Mouse (Mus musculus) heart, embryonic 14.5 days (tissue): ENCODE measurements around the gene Mapk3. TPM values are rescaled to one million over a fixed set of nuclear protein-coding genes. Genes with fewer than 3 reads are reported as not detected.
A peak's percentile ranks its signal among the peaks of the same experiment; 100 is the strongest.

Experiments
- ATAC-seq: fragments of 200-750 bp; cut with Nextera tagmentation; 2 replicates; pipeline ENCODE4 v1.8.0; 2017; ENCODE audit warnings: low read depth, moderate TSS enrichment; ENCODE audit not compliant: insufficient number of reproducible peaks, insufficient read depth, low FRiP score
- H3K27ac ChIP-seq, 2 experiments: fragments of 200-500 bp in 1 of 2; fragments of 300-500 bp in 1 of 2; sonication (generic) in 1 of 2; replicated peaks in 1 of 2; 2 replicates each; pipeline ENCODE4 v1.5.1; 2012 to 2014; ENCODE audit warnings: low read depth in 2 of 2, low read length in 2 of 2, control low read depth in 1 of 2, mild to moderate bottlenecking in 1 of 2, mixed read lengths in 1 of 2; ENCODE audit not compliant: control insufficient read depth in 1 of 2, insufficient read depth in 1 of 2
- H3K27me3 ChIP-seq: fragments of 300-500 bp; sonication (generic); 2 replicates; pipeline ENCODE4 v1.6.1; 2014; ENCODE audit warnings: mild to moderate bottlenecking, low read length, control low read depth; ENCODE audit not compliant: control insufficient read depth, insufficient read depth
- H3K36me3 ChIP-seq: fragments of 300-500 bp; sonication (generic); 2 replicates; pipeline ENCODE4 v1.6.1; 2014; ENCODE audit warnings: mild to moderate bottlenecking, control low read depth, low read length, mixed read lengths; ENCODE audit not compliant: control insufficient read depth, insufficient read depth
- H3K4me1 ChIP-seq, 2 experiments: fragments of 200-500 bp in 1 of 2; fragments of 300-500 bp in 1 of 2; sonication (generic) in 1 of 2; 2 replicates each; pipeline ENCODE4 v1.6.1; 2012 to 2014; ENCODE audit warnings: low read length in 2 of 2, control low read depth in 1 of 2, mixed read lengths in 1 of 2; ENCODE audit not compliant: control insufficient read depth in 2 of 2, insufficient read depth in 2 of 2
- H3K4me2 ChIP-seq: fragments of 300-500 bp; sonication (generic); 2 replicates; pipeline ENCODE4 v1.6.1; 2014; ENCODE audit warnings: mild to moderate bottlenecking, low read length
- H3K4me3 ChIP-seq, 2 experiments: fragments of 200-500 bp in 1 of 2; fragments of 300-500 bp in 1 of 2; sonication (generic) in 1 of 2; 2 replicates each; pipeline ENCODE4 v1.5.1; 2012 to 2014; ENCODE audit warnings: low read length in 2 of 2, mild to moderate bottlenecking in 2 of 2, control low read depth in 1 of 2, low read depth in 1 of 2, moderate library complexity in 1 of 2; ENCODE audit not compliant: control insufficient read depth in 1 of 2, insufficient read depth in 1 of 2
- H3K9ac ChIP-seq: fragments of 300-500 bp; sonication (generic); 2 replicates; pipeline ENCODE4 v1.6.1; 2014; ENCODE audit warnings: mild to moderate bottlenecking, low read length
- H3K9me3 ChIP-seq: fragments of 300-500 bp; sonication (generic); 2 replicates; pipeline ENCODE4 v1.6.1; 2016; ENCODE audit warnings: low read length, control low read depth; ENCODE audit not compliant: control insufficient read depth
- WGBS: fragments of 180-500 bp; shearing (Covaris S2); extraction: QIAGEN DNeasy Blood & Tissue Kit; methylation state at CpG from one replicate; pipeline ENCODE4 v1.1.7; 2014; 5-methylcytosine and 5-hydroxymethylcytosine counted together
- polyA plus RNA-seq: library from polyadenylated mRNA; unstranded; fragments of >200 nt; fragmentation: Nextera tagmentation; extraction: Ambion mirVana; gene quantifications from 2 replicates; pipeline ENCODE4 v1.2.1, GENCODE M21; 2014

Gene Mapk3
- polyA plus RNA-seq, 1 experiment from 2014 or later: 57.3 TPM

- 85% methylated on average over 8 of the region's 8 CpGs for WGBS
Measured at GRCm38 (mm10) chr7:126767001-126767400, 7.6 kb downstream of the Mapk3 start.

GRCm38 (mm10) chr7:126770784-126771183 is 11.4 kb downstream of the Mapk3 start:
- ATAC-seq: no peak
- Histone ChIP-seq H3K27ac (no peak overlapping the region), H3K36me3 (peaks cover 77% of the 10 kb centered on the region), H3K4me3 (no peak overlapping the region), H3K4me1 (peaks cover under 1% of the 10 kb centered on the region in 2 experiments; a peak in 2 of 4 replicates), H3K9ac (no peak overlapping the region), H3K27me3 (no peaks in the 10 kb centered on the region), H3K4me2 (no peak overlapping the region), H3K9me3 (no peaks in the 10 kb centered on the region)
- 81% methylated on average over 12 of the region's 12 CpGs for WGBS

More at GRCm38 (mm10) chr7:126767001-126767400, 7.6 kb downstream of the Mapk3 start:
- peaks cover 98% of the 10 kb centered on the region for H3K36me3 ChIP-seq
- H3K4me3 ChIP-seq: no peak overlapping the region
- peaks cover 4 to 12% of the 10 kb centered on the region in 2 experiments; a peak in 3 of 4 replicates for H3K4me1 ChIP-seq
- H3K27ac ChIP-seq: no peak overlapping the region
- no peak overlapping the region for H3K4me2 ChIP-seq
- H3K9me3 ChIP-seq: no peaks in the 10 kb centered on the region
- no peaks in the 10 kb centered on the region for H3K27me3 ChIP-seq
- H3K9ac ChIP-seq: no peak overlapping the region
- ATAC-seq: no peak

- no peak overlapping the region for H3K4me2 ChIP-seq
- no peaks in the 10 kb centered on the region for H3K27me3 ChIP-seq
- peaks cover 59% of the 10 kb centered on the region for H3K36me3 ChIP-seq
- WGBS: 75% methylated on average over 2 of the region's 2 CpGs
- H3K4me1 ChIP-seq: peaks cover 11 to 19% of the 10 kb centered on the region in 2 experiments
- no peaks in the 10 kb centered on the region for H3K9me3 ChIP-seq
- no peak overlapping the region for H3K4me3 ChIP-seq
- H3K9ac ChIP-seq: no peak overlapping the region
- H3K27ac ChIP-seq: no peak overlapping the region
- no peak for ATAC-seq
Measured at GRCm38 (mm10) chr7:126773351-126773750, 13.9 kb downstream of the Mapk3 start.

GRCm38 (mm10) chr7:126774463-126774862 is 15.1 kb downstream of the Mapk3 start:
- Histone ChIP-seq H3K27ac (no peak overlapping the region), H3K4me2 (no peak overlapping the region), H3K4me1 (peaks cover 11 to 19% of the 10 kb centered on the region in 2 experiments), H3K9ac (no peak overlapping the region), H3K9me3 (no peaks in the 10 kb centered on the region), H3K36me3 (peaks cover 55% of the 10 kb centered on the region), H3K27me3 (no peaks in the 10 kb centered on the region), H3K4me3 (no peak overlapping the region)
- WGBS: 75% methylated on average over 2 of the region's 2 CpGs
- no peak for ATAC-seq

- Histone ChIP-seq H3K9me3 (no peaks in the 10 kb centered on the region), H3K27me3 (no peaks in the 10 kb centered on the region), H3K4me1 (peaks cover 15 to 28% of the 10 kb centered on the region in 2 experiments), H3K9ac (peak overlapping the region; percentile 94; the same call in 1 of the 2 replicates), H3K4me2 (peak overlapping the region; percentile 97; the same call in 1 of the 2 replicates), H3K4me3 (no peak overlapping the region), H3K27ac (peak overlapping the region in 1 of 2 experiments; percentile 89; a peak in 1 of 4 replicates), H3K36me3 (peaks cover 46% of the 10 kb centered on the region)
- WGBS: 75% methylated on average over 10 of the region's 10 CpGs
- no peak for ATAC-seq
Measured at GRCm38 (mm10) chr7:126775185-126775977, 16.0 kb downstream of the Mapk3 start.

GRCm38 (mm10) chr7:126775978-126776234 is 16.5 kb downstream of the Mapk3 start:
- no peak for ATAC-seq
- no peaks in the 10 kb centered on the region for H3K9me3 ChIP-seq
- peak overlapping the region; percentile 89 to 95; a peak in 2 of 4 replicates for H3K27ac ChIP-seq
- 57% methylated on average over 3 of the region's 3 CpGs for WGBS
- peak overlapping the region; percentile 97 for H3K4me2 ChIP-seq
- H3K36me3 ChIP-seq: peaks cover 40% of the 10 kb centered on the region
- no peaks in the 10 kb centered on the region for H3K27me3 ChIP-seq
- peak overlapping the region in 1 of 2 experiments; percentile 85; a peak in 2 of 4 replicates for H3K4me3 ChIP-seq
- peak overlapping the region; percentile 94 for H3K9ac ChIP-seq
- H3K4me1 ChIP-seq: peaks cover 16 to 29% of the 10 kb centered on the region in 2 experiments

- peak within 1 kb of the TSS; percentile 97 for H3K4me2 ChIP-seq
- no peaks in the 10 kb centered on the region for H3K27me3 ChIP-seq
- WGBS: 0% methylated on average over 30 of the region's 37 CpGs
- H3K36me3 ChIP-seq: peaks cover 33% of the 10 kb centered on the region
- H3K4me1 ChIP-seq: peaks cover 21 to 36% of the 10 kb centered on the region in 2 experiments
- H3K9me3 ChIP-seq: no peaks in the 10 kb centered on the region
- peak within 1 kb of the TSS; percentile 83 to 85 for H3K4me3 ChIP-seq
- peak within 1 kb of the TSS; percentile 94 for H3K9ac ChIP-seq
- peak; percentile 87 for ATAC-seq
- peak within 1 kb of the TSS; percentile 89 to 95 for H3K27ac ChIP-seq
Measured at GRCm38 (mm10) chr7:126776598-126777057, 17.2 kb downstream of the Mapk3 start, which contains the start of gene Ypel3. Ypel3 (plus strand) TSS chr7:126776955.
